Mouse (Mus musculus) liver, postnatal 0 days (tissue): Measurements from ENCODE around the gene Wasl. TPM values are rescaled to one million over a fixed set of nuclear protein-coding genes. Genes with fewer than 3 reads are reported as not detected.

Experiments used
- ATAC-seq: fragments of 200-750 bp; cut with Nextera tagmentation; 2 replicates; pipeline ENCODE4 v1.8.0; 2017; ENCODE audit warnings: mild to moderate bottlenecking, moderate library complexity
- DNase-seq: peaks from one replicate; pipeline ENCODE4 v3.0.0-alpha.2; 2016
- H3K27ac ChIP-seq: fragments of 300-500 bp; sonication (generic); 2 replicates; pipeline ENCODE4 v1.5.1; 2014; ENCODE audit warnings: antibody characterized with exemption, moderate library complexity, mild to moderate bottlenecking, low read depth
- H3K27me3 ChIP-seq: fragments of 300-500 bp; sonication (generic); 2 replicates; pipeline ENCODE4 v1.6.1; 2014; ENCODE audit warnings: low read length, control low read depth, mixed read lengths; ENCODE audit not compliant: insufficient read depth
- H3K36me3 ChIP-seq: fragments of 300-500 bp; sonication (generic); replicated peaks from 2 replicates; pipeline ENCODE4 v1.6.1; 2014; ENCODE audit warnings: mild to moderate bottlenecking, control low read depth, low read length, moderate library complexity, mixed read lengths; ENCODE audit not compliant: insufficient read depth
- H3K4me1 ChIP-seq: fragments of 300-500 bp; sonication (generic); 2 replicates; pipeline ENCODE4 v1.6.1; 2014; ENCODE audit warnings: antibody characterized with exemption, mild to moderate bottlenecking, control low read depth; ENCODE audit not compliant: insufficient read depth
- H3K4me2 ChIP-seq: fragments of 300-500 bp; sonication (generic); 2 replicates; pipeline ENCODE4 v1.6.1; 2014; ENCODE audit warnings: low read depth, mild to moderate bottlenecking, low read length, moderate library complexity, mixed read lengths
- H3K4me3 ChIP-seq: fragments of 300-500 bp; sonication (generic); 2 replicates; pipeline ENCODE4 v1.5.1; 2014; ENCODE audit warnings: low read depth, low read length
- H3K9ac ChIP-seq: fragments of 300-500 bp; sonication (generic); replicated peaks from 2 replicates; pipeline ENCODE4 v1.6.1; 2014; ENCODE audit warnings: mild to moderate bottlenecking, moderate library complexity
- H3K9me3 ChIP-seq: fragments of 300-500 bp; sonication (generic); 2 replicates; pipeline ENCODE4 v1.6.1; 2016; ENCODE audit warnings: mild to moderate bottlenecking, control low read depth, low read length, mixed read lengths
- CTCF ChIP-seq: sonication (generic); IDR thresholded peaks from 2 replicates; pipeline ENCODE4 v1.5.1; 2016; ENCODE audit warnings: antibody characterized with exemption, low read depth
- EP300 ChIP-seq: IDR thresholded peaks from 2 replicates; pipeline ENCODE4 v1.6.1; 2016; ENCODE audit warnings: antibody characterized with exemption, low read depth, mild to moderate bottlenecking
- WGBS: fragments of 180-500 bp; shearing (Covaris S2); extraction: QIAGEN DNeasy Blood & Tissue Kit; methylation state at CpG from one replicate; pipeline ENCODE4 v1.1.7; 2014; ENCODE audit not compliant: insufficient replicate concordance; 5-methylcytosine and 5-hydroxymethylcytosine counted together
- polyA plus RNA-seq: library from polyadenylated mRNA; unstranded; fragments of >200 nt; fragmentation: Nextera tagmentation; extraction: Ambion mirVana; gene quantifications from 2 replicates; pipeline ENCODE4 v1.2.1, GENCODE M21; 2015

The Wasl gene
- polyA plus RNA-seq, 1 experiment from 2014 or later: 44.2 TPM

DNA sequence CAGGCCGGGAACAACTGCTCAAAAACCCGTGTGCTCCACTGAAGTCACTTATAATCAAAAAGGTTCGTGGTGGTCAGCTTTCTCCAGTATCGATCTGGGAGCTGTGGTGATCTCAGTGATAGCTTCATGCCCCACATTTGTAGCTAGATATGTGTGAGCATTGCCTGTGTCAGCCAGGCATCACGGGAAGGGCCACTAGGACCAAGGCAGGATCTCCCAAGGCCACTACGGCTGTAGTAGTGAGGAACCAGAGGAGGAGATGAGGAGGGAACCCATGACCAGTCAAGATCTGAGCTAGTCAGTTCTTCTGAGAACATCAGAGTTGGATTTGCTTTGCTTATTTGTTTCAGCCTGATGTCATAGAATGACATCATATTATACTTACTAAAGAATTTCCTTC, 65.6 kb downstream of the Wasl start:
- ATAC-seq (no peak), DNase-seq (no peak)
- H3K9me3 ChIP-seq: no peaks in the 10 kb centered on the region
- H3K4me1 ChIP-seq: peaks cover 17% of the 10 kb centered on the region
- WGBS: 75% methylated on average over 6 of the region's 6 CpGs
- H3K4me3 ChIP-seq: no peak overlapping the region
- no peaks in the 10 kb centered on the region for H3K36me3 ChIP-seq
- no peak overlapping the region for H3K4me2 ChIP-seq
- no peak overlapping the region for H3K27ac ChIP-seq
- no peak overlapping the region for H3K9ac ChIP-seq
- H3K27me3 ChIP-seq: no peaks in the 10 kb centered on the region
- TF ChIP-seq CTCF (no peak), EP300 (no peak)

DNA sequence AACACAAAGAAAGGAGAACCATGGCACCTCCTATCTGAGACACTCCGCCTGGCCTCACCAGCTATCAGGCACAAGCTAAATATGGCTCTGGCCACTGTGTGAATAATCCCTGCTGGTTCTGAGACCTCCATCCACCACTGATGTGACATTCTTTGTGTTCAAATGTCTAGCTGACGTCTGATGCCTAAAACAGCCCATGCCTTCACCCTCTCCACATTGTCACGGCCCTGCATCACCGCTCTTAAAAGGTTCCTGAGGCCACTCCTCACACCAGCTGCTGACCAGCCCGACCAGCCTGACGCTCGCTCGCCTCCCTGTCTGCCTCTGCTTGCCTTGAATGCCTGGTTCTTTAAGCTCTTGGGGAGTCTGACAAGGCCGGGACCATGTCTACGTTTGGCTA, 67.3 kb downstream of the Wasl start, which contains the start of gene Lmod2:
TSS of gene Lmod2 (plus strand) at position 263 of the 400 bp plus-strand sequence.
- Histone ChIP-seq H3K9me3 (no peaks in the 10 kb centered on the region), H3K9ac (no peak within 1 kb of the TSS), H3K4me3 (no peak within 1 kb of the TSS), H3K27me3 (no peaks in the 10 kb centered on the region), H3K27ac (no peak within 1 kb of the TSS), H3K4me2 (no peak within 1 kb of the TSS), H3K4me1 (peaks cover 9% of the 10 kb centered on the region), H3K36me3 (no peaks in the 10 kb centered on the region)
- DNase-seq (no peak), ATAC-seq (no peak)
- TF ChIP-seq CTCF: no peak
- no peak for TF ChIP-seq EP300
- 80% methylated on average over 10 of the region's 10 CpGs for WGBS

DNA sequence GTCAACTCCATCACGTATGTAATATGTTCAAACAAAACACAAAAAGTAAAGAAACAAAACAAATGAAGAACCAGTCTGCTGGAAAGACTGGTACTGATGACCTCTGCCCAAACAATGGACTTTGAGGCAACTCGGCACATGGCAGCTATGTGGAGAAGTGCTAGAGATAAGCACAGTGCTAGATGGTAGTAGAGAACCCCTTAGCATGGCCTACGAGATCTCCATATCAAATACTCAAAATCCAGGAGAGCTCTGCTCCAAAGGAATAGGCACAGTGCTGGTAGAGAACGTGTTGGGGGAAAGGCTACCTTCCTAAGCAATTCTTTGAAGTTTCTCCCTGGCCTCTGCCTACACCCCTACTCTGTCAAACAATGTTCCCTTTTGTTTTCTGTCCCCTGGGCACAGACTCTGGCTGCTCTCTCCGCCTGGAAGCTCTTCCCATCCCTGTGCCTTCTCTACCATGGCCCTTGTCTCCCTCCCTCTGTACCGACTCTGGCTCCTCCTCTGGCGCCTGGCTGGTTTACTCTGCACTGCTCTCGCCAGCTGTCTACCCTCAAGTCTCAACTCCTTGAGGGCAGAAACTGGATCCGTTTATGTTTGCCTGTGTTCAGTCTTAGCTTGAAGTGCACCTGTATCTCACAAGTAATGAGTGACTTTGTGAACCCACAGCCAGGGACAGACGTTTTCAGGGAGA, 73.1 kb downstream of the Wasl start:
- H3K36me3 ChIP-seq: no peaks in the 10 kb centered on the region
- H3K4me1 ChIP-seq: no peaks in the 10 kb centered on the region
- H3K9me3 ChIP-seq: no peaks in the 10 kb centered on the region
- 53% methylated on average over 10 of the region's 10 CpGs for WGBS
- no peak overlapping the region for H3K27ac ChIP-seq
- no peak overlapping the region for H3K9ac ChIP-seq
- H3K27me3 ChIP-seq: no peaks in the 10 kb centered on the region
- ATAC-seq: no peak
- no peak for DNase-seq
- TF ChIP-seq EP300 (no peak), CTCF (no peak)
- no peak overlapping the region for H3K4me2 ChIP-seq
- H3K4me3 ChIP-seq: no peak overlapping the region

DNA sequence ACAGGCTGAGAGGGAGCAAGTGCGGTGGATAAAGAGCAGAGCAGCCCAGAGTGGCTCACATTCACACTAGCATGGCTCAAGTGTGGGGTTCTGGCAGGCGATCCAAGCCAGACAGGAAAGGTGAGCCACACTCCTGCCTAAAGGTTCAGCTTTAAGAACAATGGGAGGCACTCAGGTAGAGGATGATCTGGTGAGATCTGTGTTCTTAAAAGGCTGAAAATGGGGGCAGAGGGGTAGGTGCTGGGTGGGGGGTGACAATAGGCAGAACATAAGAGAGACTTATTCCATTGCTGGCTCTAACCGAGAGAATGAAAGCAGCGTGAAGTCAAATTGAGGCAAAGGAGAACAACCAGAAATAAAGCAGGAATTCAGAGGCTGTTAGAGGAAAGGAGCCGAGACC, 74.5 kb downstream of the Wasl start:
- no peak for ATAC-seq

DNA sequence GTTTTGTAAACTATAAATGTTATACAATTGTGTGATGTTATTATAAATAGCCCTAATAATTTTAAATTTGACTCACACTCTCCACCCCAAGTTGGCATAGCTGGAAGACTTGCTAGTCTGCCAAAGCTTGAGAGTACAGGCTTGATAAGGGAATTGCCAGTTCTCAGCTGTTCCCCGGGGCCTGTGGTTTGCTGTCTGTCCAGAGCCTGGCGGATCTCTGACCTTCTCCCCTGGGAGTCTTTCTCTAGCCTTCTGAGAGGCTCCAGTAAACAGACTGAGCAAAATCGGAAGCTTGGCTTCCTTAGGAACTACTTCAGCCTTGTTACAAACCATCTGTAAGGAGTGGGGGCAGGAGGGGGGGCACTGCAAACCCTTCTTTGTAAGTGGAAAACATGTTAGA, 77.9 kb downstream of the Wasl start:
- TF ChIP-seq EP300: no peak
- TF ChIP-seq CTCF: no peak
- H3K4me3 ChIP-seq: no peak overlapping the region
- ATAC-seq (no peak), DNase-seq (no peak)
- H3K4me1 ChIP-seq: no peaks in the 10 kb centered on the region
- 49% methylated on average over 3 of the region's 3 CpGs for WGBS
- no peaks in the 10 kb centered on the region for H3K36me3 ChIP-seq
- H3K9me3 ChIP-seq: no peaks in the 10 kb centered on the region
- H3K9ac ChIP-seq: no peak overlapping the region
- H3K27ac ChIP-seq: no peak overlapping the region
- no peak overlapping the region for H3K4me2 ChIP-seq
- no peaks in the 10 kb centered on the region for H3K27me3 ChIP-seq

More for the DNA sequence above, 74.5 kb downstream of the Wasl start:
- no peak overlapping the region for H3K27ac ChIP-seq
- H3K4me1 ChIP-seq: no peaks in the 10 kb centered on the region
- TF ChIP-seq CTCF (no peak), EP300 (no peak)
- no peaks in the 10 kb centered on the region for H3K27me3 ChIP-seq
- 82% methylated on average over 5 of the region's 5 CpGs for WGBS
- no peaks in the 10 kb centered on the region for H3K9me3 ChIP-seq
- H3K4me3 ChIP-seq: no peak overlapping the region
- DNase-seq: no peak
- H3K36me3 ChIP-seq: no peaks in the 10 kb centered on the region
- H3K9ac ChIP-seq: no peak overlapping the region
- no peak overlapping the region for H3K4me2 ChIP-seq

DNA sequence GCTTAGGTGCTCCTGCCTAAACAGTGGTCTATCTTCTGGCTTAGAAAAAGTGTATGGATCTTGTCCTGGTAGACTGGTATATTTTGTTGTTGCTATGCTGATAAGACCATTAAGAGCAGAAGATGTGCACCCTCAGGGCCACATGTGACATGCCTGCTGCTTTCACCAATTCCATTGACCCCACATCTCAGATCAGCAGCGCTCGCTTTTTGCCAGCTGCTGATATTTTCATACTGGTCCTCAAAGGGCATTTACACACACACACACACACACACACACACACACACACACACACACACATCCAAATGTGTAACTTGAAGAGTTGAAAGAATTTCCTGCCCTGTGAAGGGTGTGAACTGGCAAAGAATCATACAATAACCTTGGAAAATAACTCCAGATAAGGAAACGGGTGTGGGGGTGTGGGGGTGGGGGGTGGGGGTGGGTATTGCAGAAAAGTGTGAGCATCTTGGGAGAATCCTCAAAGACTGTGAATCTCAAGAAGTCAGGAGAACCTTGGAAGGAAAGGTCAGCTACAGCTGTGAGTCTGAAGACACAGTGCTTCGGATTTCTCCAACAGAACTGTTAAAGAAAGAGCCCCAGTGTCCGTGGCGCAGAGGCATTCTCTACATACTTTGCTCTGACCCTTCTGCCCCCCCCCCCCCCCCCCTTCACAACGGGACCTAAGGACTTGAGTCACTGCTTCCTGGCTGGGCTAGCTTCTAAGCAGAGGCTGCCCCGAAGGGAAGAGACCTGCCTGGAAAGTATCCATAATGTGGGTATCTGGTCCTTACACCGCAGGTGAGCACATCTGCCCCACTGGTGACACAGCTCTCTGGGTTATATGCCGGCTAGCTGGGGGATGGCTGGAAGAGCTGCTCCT, 79.1 kb downstream of the Wasl start:
- no peak for TF ChIP-seq EP300
- TF ChIP-seq CTCF: no peak
- ATAC-seq: no peak; the same call in 1 of the 2 replicates
- 54% methylated on average over 10 of the region's 10 CpGs for WGBS
- no peak overlapping the region for H3K27ac ChIP-seq
- no peaks in the 10 kb centered on the region for H3K4me1 ChIP-seq
- H3K9me3 ChIP-seq: no peaks in the 10 kb centered on the region
- no peaks in the 10 kb centered on the region for H3K27me3 ChIP-seq
- no peak overlapping the region for H3K4me2 ChIP-seq
- no peaks in the 10 kb centered on the region for H3K36me3 ChIP-seq
- DNase-seq: no peak
- H3K9ac ChIP-seq: no peak overlapping the region
- H3K4me3 ChIP-seq: no peak overlapping the region
